ENCODE assay signal across 18 mouse cellular contexts in the genomic region with DNA sequence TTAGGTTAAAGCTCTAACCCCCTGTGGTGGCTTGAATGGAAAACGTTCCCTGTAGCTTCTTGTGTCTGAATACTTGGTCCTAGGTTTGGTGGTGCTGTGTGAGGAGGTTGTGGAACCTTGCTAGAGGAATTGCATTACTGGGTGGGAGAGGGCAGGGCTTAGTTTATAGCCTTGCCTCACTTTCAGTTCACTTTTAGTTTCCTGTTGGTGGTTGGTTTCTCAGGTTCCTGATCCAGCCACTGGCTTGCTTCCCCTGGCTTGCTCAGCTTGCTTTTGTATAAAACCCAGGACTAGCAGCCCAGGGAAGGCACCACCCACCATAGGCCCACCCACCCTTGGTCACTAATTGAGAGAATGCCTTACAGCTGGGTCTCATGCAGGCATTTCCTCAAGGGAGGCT.
DNase-seq lines count a peak whose midpoint lies in the region; ATAC-seq and TF ChIP-seq lines count a peak whose summit lies in the region.
"Had no signal": no experiment of that assay in that cellular context is flagged by ENCODE, and none has a peak within 500 bp of the region (broad histone marks: within the 10 kb centered on the region; RNA-seq: fewer than 3 reads in every experiment).

No protein-coding gene starts in this region.

- H3K4me3 ChIP-seq in gastrocnemius, adult 2 months: no peak overlapping the region
- H3K4me3 ChIP-seq: embryonic facial prominence, embryonic 13.5 days; forebrain, embryonic 12.5 days; hindbrain, embryonic 13.5 days had no signal

- no peak overlapping the region for H3K27ac ChIP-seq in gastrocnemius, adult 2 months
- H3K27ac ChIP-seq: embryonic facial prominence, embryonic 13.5 days; forebrain, embryonic 12.5 days; hindbrain, embryonic 13.5 days had no signal

- intact Hi-C loops in gastrocnemius, adult 2 months (cut with DNase I): no loop called here

- peak; percentile 95 for ATAC-seq in megakaryocyte progenitor cell, adult 5-6 weeks (replicated peaks; ENCODE audit: poor library complexity)
- ATAC-seq: forebrain, embryonic 16.5 days had no signal

- peak; percentile 4 to 13 for DNase-seq in lung, adult 18-20 months
- no peak for DNase-seq in lung, postnatal 14 days
- peak; percentile 17 to 51 for DNase-seq in spleen, postnatal 4 days (ENCODE audit: low spot score in 2 of 2)
- no peak for DNase-seq in spleen, adult 12 weeks (ENCODE audit: low spot score)
- DNase-seq in gastrocnemius, adult 2 months: no peak
- no peak for DNase-seq in layer of hippocampus, adult 9-10 months (ENCODE audit: low spot score)
- DNase-seq: adrenal gland, adult 8-10 months; cerebellum, adult 11 months; cerebellum, adult 8-10 months; cerebellum, postnatal 14 days; gastrocnemius, postnatal 14 days; heart, adult 11 months; heart, postnatal 10 days had no signal

- TF ChIP-seq CTCF in gastrocnemius, adult 2 months (IDR thresholded peaks at IDR 0.05): no peak

Comparison
In these comparisons a context has a peak if more than half of its experiments do, and no peak if none do; other contexts are left out.
1. DNase-seq: peak in lung, adult 18-20 months (2 of 2) and spleen, postnatal 4 days (2 of 2); none in lung, postnatal 14 days (single experiment), spleen, adult 12 weeks (single experiment), gastrocnemius, adult 2 months (single experiment) and layer of hippocampus, adult 9-10 months (single experiment).